Mouse (Mus musculus): Measurements from ENCODE around the gene A630076J17Rik. TPM values are rescaled to one million over a fixed set of nuclear protein-coding genes. Genes with fewer than 3 reads are reported as not detected.

A630076J17Rik gene
- total RNA-seq, 1 experiment from 2014 or later: not detected

- no peak for ATAC-seq (replicated peaks; ENCODE audit: insufficient number of reproducible peaks, low FRiP score, low TSS enrichment, poor library complexity, severe bottlenecking)
Observed at GRCm38 (mm10) chr3:107225820-107226219, 4.6 kb upstream of the A630076J17Rik start.

- no peak for ATAC-seq (replicated peaks; ENCODE audit: insufficient number of reproducible peaks, low FRiP score, low TSS enrichment, poor library complexity, severe bottlenecking)
Observed at GRCm38 (mm10) chr3:107229221-107229620, 1.2 kb upstream of the A630076J17Rik start.

- no peak for ATAC-seq (replicated peaks; ENCODE audit: insufficient number of reproducible peaks, low FRiP score, low TSS enrichment, poor library complexity, severe bottlenecking)
Observed at GRCm38 (mm10) chr3:107229822-107230221, 592 bp upstream of the A630076J17Rik start.

- ATAC-seq (replicated peaks; ENCODE audit: insufficient number of reproducible peaks, low FRiP score, low TSS enrichment, poor library complexity, severe bottlenecking): no peak
Observed at GRCm38 (mm10) chr3:107231202-107231601, 788 bp downstream of the A630076J17Rik start.

GRCm38 (mm10) chr3:107233351-107233813 lies 3.0 kb downstream of the A630076J17Rik start:
- peak; percentile 56 for ATAC-seq (replicated peaks; ENCODE audit: insufficient number of reproducible peaks, low FRiP score, low TSS enrichment, poor library complexity, severe bottlenecking)

GRCm38 (mm10) chr3:107233945-107234344 lies 3.5 kb downstream of the A630076J17Rik start:
- ATAC-seq (replicated peaks; ENCODE audit: insufficient number of reproducible peaks, low FRiP score, low TSS enrichment, poor library complexity, severe bottlenecking): no peak

GRCm38 (mm10) chr3:107238051-107238450 lies 7.6 kb downstream of the A630076J17Rik start:
- ATAC-seq (replicated peaks; ENCODE audit: insufficient number of reproducible peaks, low FRiP score, low TSS enrichment, poor library complexity, severe bottlenecking): no peak

- ATAC-seq (replicated peaks; ENCODE audit: insufficient number of reproducible peaks, low FRiP score, low TSS enrichment, poor library complexity, severe bottlenecking): no peak
Observed at GRCm38 (mm10) chr3:107238471-107238980, 8.1 kb downstream of the A630076J17Rik start.

- ATAC-seq (replicated peaks; ENCODE audit: insufficient number of reproducible peaks, low FRiP score, low TSS enrichment, poor library complexity, severe bottlenecking): no peak
Observed at GRCm38 (mm10) chr3:107239607-107240006, 9.2 kb downstream of the A630076J17Rik start, which contains the start of gene Prok1. Prok1 (minus strand) TSS chr3:107239707.

GRCm38 (mm10) chr3:107241389-107242094 lies 11.1 kb downstream of the A630076J17Rik start:
- no peak for ATAC-seq (replicated peaks; ENCODE audit: insufficient number of reproducible peaks, low FRiP score, low TSS enrichment, poor library complexity, severe bottlenecking)

GRCm38 (mm10) chr3:107246876-107247275 lies 16.5 kb downstream of the A630076J17Rik start:
- ATAC-seq (replicated peaks; ENCODE audit: insufficient number of reproducible peaks, low FRiP score, low TSS enrichment, poor library complexity, severe bottlenecking): no peak

GRCm38 (mm10) chr3:107249042-107249441 lies 18.6 kb downstream of the A630076J17Rik start:
- ATAC-seq (replicated peaks; ENCODE audit: insufficient number of reproducible peaks, low FRiP score, low TSS enrichment, poor library complexity, severe bottlenecking): no peak

GRCm38 (mm10) chr3:107250320-107250719 lies 19.9 kb downstream of the A630076J17Rik start:
- no peak for ATAC-seq (replicated peaks; ENCODE audit: insufficient number of reproducible peaks, low FRiP score, low TSS enrichment, poor library complexity, severe bottlenecking)

- no peak for ATAC-seq (replicated peaks; ENCODE audit: insufficient number of reproducible peaks, low FRiP score, low TSS enrichment, poor library complexity, severe bottlenecking)
Observed at GRCm38 (mm10) chr3:107252035-107252434, 21.6 kb downstream of the A630076J17Rik start.

- no peak for ATAC-seq (replicated peaks; ENCODE audit: insufficient number of reproducible peaks, low FRiP score, low TSS enrichment, poor library complexity, severe bottlenecking)
Observed at GRCm38 (mm10) chr3:107253925-107254324, 23.5 kb downstream of the A630076J17Rik start.

GRCm38 (mm10) chr3:107255992-107256391 lies 25.6 kb downstream of the A630076J17Rik start:
- no peak for ATAC-seq (replicated peaks; ENCODE audit: insufficient number of reproducible peaks, low FRiP score, low TSS enrichment, poor library complexity, severe bottlenecking)

GRCm38 (mm10) chr3:107256724-107257123 lies 26.3 kb downstream of the A630076J17Rik start:
- no peak for ATAC-seq (replicated peaks; ENCODE audit: insufficient number of reproducible peaks, low FRiP score, low TSS enrichment, poor library complexity, severe bottlenecking)

- ATAC-seq (replicated peaks; ENCODE audit: insufficient number of reproducible peaks, low FRiP score, low TSS enrichment, poor library complexity, severe bottlenecking): no peak
Observed at GRCm38 (mm10) chr3:107257924-107258323, 27.5 kb downstream of the A630076J17Rik start.

- no peak for ATAC-seq (replicated peaks; ENCODE audit: insufficient number of reproducible peaks, low FRiP score, low TSS enrichment, poor library complexity, severe bottlenecking)
Observed at GRCm38 (mm10) chr3:107260956-107261850, 30.8 kb downstream of the A630076J17Rik start.
